Mouse (Mus musculus): ENCODE results near the gene Esyt1. TPM values are rescaled to one million over a fixed set of nuclear protein-coding genes. Genes with fewer than 3 reads are reported as not detected.
"Not testable (repeated sequence)": the region's sequence is repeated elsewhere in the genome, so short reads cannot be mapped to it uniquely, and the experiment has no call there.

Gene Esyt1
- 11.9 and 13.6 TPM in 2 replicates for polyA plus RNA-seq (2016; fragmentation: Nextera tagmentation; extraction: Ambion mirVana)

- 1% methylated on average over 37 of the region's 37 CpGs for whole genome bisulfite sequencing
- H3K4me3 ChIP-seq: peak within 1 kb of the TSS; percentile 88
- DNase-seq (ENCODE audit: low spot score): peak; percentile 94
- peak within 1 kb of the TSS; percentile 81 for H3K27ac ChIP-seq (replicated peaks)
- peaks cover 11% of the 10 kb centered on the region; the same call in 1 of the 2 replicates for H3K36me3 ChIP-seq (replicated peaks)
- H3K9me3 ChIP-seq: no peaks in the 10 kb centered on the region
- H3K4me1 ChIP-seq: peaks cover 29% of the 10 kb centered on the region
- H3K27me3 ChIP-seq (replicated peaks; ENCODE audit: low read depth, poor library complexity, severe bottlenecking): peaks cover 86% of the 10 kb centered on the region
Measured at GRCm38 (mm10) chr10:128525671-128526308, at the start of gene Esyt1. TSS of gene Esyt1 (minus strand) at chr10:128525871.

- Histone ChIP-seq H3K36me3 (replicated peaks) (peaks cover 53% of the 10 kb centered on the region), H3K27me3 (replicated peaks; ENCODE audit: low read depth, poor library complexity, severe bottlenecking) (no peaks in the 10 kb centered on the region), H3K27ac (replicated peaks) (no peak overlapping the region), H3K9me3 (no peaks in the 10 kb centered on the region), H3K4me1 (0 out of 2 replicates have a peak, but pooled peaks cover 6% of the 10 kb centered on the region), H3K4me3 (no peak overlapping the region)
- DNase-seq (ENCODE audit: low spot score): no peak
- 92% methylated on average over 2 of the region's 2 CpGs for WGBS
Measured at GRCm38 (mm10) chr10:128575063-128575462, 49.4 kb upstream of the Esyt1 start.

- no peaks in the 10 kb centered on the region for H3K9me3 ChIP-seq
- H3K4me1 ChIP-seq: peaks cover 28% of the 10 kb centered on the region
- H3K36me3 ChIP-seq (replicated peaks): peaks cover 44% of the 10 kb centered on the region
- 0% methylated on average over 58 of the region's 58 CpGs for WGBS
- H3K27ac ChIP-seq (replicated peaks): peak within 1 kb of the TSS; percentile 91
- H3K4me3 ChIP-seq: peak within 1 kb of the TSS; percentile 93
- DNase-seq (ENCODE audit: low spot score): peak; percentile 100
- H3K27me3 ChIP-seq (replicated peaks; ENCODE audit: low read depth, poor library complexity, severe bottlenecking): no peaks in the 10 kb centered on the region
Measured at GRCm38 (mm10) chr10:128565788-128566531, 40.3 kb upstream of the Esyt1 start, which contains the start of gene Pa2g4. TSS of gene Pa2g4 (minus strand) at chr10:128565987.

GRCm38 (mm10) chr10:128565206-128565787, 39.6 kb upstream of the Esyt1 start:
- DNase-seq (ENCODE audit: low spot score): no peak
- no peaks in the 10 kb centered on the region for H3K27me3 ChIP-seq (replicated peaks; ENCODE audit: low read depth, poor library complexity, severe bottlenecking)
- peaks cover 28% of the 10 kb centered on the region for H3K4me1 ChIP-seq
- peaks cover 49% of the 10 kb centered on the region for H3K36me3 ChIP-seq (replicated peaks)
- no peaks in the 10 kb centered on the region for H3K9me3 ChIP-seq
- H3K4me3 ChIP-seq: peak overlapping the region; percentile 93
- under 1% methylated on average over 46 of the region's 46 CpGs for WGBS
- peak overlapping the region; percentile 91 for H3K27ac ChIP-seq (replicated peaks)

GRCm38 (mm10) chr10:128563544-128563943, 37.9 kb upstream of the Esyt1 start:
- Histone ChIP-seq H3K36me3 (replicated peaks) (peaks cover 58% of the 10 kb centered on the region), H3K27me3 (replicated peaks; ENCODE audit: low read depth, poor library complexity, severe bottlenecking) (no peaks in the 10 kb centered on the region), H3K27ac (replicated peaks) (no peak overlapping the region), H3K9me3 (no peaks in the 10 kb centered on the region), H3K4me1 (peaks cover 28% of the 10 kb centered on the region), H3K4me3 (peak overlapping the region; percentile 93)
- WGBS: 93% methylated on average over 6 of the region's 6 CpGs
- DNase-seq (ENCODE audit: low spot score): no peak

GRCm38 (mm10) chr10:128556963-128557362, 31.3 kb upstream of the Esyt1 start:
- Histone ChIP-seq H3K9me3 (no peaks in the 10 kb centered on the region), H3K4me3 (no peak overlapping the region), H3K4me1 (no peaks in the 10 kb centered on the region), H3K36me3 (replicated peaks) (peaks cover 56% of the 10 kb centered on the region), H3K27me3 (replicated peaks; ENCODE audit: low read depth, poor library complexity, severe bottlenecking) (no peaks in the 10 kb centered on the region), H3K27ac (replicated peaks) (no peak overlapping the region)
- 80% methylated on average over 6 of the region's 6 CpGs for WGBS
- no peak for DNase-seq (ENCODE audit: low spot score)

GRCm38 (mm10) chr10:128556286-128556685, 30.6 kb upstream of the Esyt1 start:
- H3K27me3 ChIP-seq (replicated peaks; ENCODE audit: low read depth, poor library complexity, severe bottlenecking): no peaks in the 10 kb centered on the region
- H3K4me1 ChIP-seq: no peaks in the 10 kb centered on the region
- H3K4me3 ChIP-seq: no peak overlapping the region
- H3K9me3 ChIP-seq: no peaks in the 10 kb centered on the region
- no peak for DNase-seq (ENCODE audit: low spot score)
- H3K36me3 ChIP-seq (replicated peaks): peaks cover 49% of the 10 kb centered on the region
- no peak overlapping the region for H3K27ac ChIP-seq (replicated peaks)

- not testable (repeated sequence) for DNase-seq (ENCODE audit: low spot score); H3K27me3 ChIP-seq (replicated peaks; ENCODE audit: low read depth, poor library complexity, severe bottlenecking); H3K4me1 ChIP-seq; H3K27ac ChIP-seq (replicated peaks); H3K9me3 ChIP-seq; H3K4me3 ChIP-seq
- H3K36me3 ChIP-seq (replicated peaks): peaks cover 42% of the 10 kb centered on the region
- 89% methylated on average over 1 of the region's 1 CpGs for WGBS
Measured at GRCm38 (mm10) chr10:128555567-128555966, 29.9 kb upstream of the Esyt1 start.

GRCm38 (mm10) chr10:128550144-128550823, 24.6 kb upstream of the Esyt1 start:
- not testable (repeated sequence) for DNase-seq (ENCODE audit: low spot score); H3K4me3 ChIP-seq

GRCm38 (mm10) chr10:128549682-128550057, 24.0 kb upstream of the Esyt1 start:
- Histone ChIP-seq H3K4me3 (peak overlapping the region; percentile 88; the same call in 1 of the 2 replicates), H3K27ac (replicated peaks) (peak overlapping the region; percentile 54; the same call in 1 of the 2 replicates), H3K4me1 (peaks cover 22% of the 10 kb centered on the region), H3K36me3 (replicated peaks) (peaks cover 17% of the 10 kb centered on the region)
- H3K9me3 ChIP-seq; DNase-seq (ENCODE audit: low spot score); H3K27me3 ChIP-seq (replicated peaks; ENCODE audit: low read depth, poor library complexity, severe bottlenecking): not testable (repeated sequence)
- 64% methylated on average over 6 of the region's 6 CpGs for WGBS

More at GRCm38 (mm10) chr10:128550144-128550823, 24.6 kb upstream of the Esyt1 start:
- H3K4me1 ChIP-seq: peaks cover 22% of the 10 kb centered on the region
- H3K36me3 ChIP-seq (replicated peaks): peaks cover 11% of the 10 kb centered on the region
- WGBS: 91% methylated on average over 11 of the region's 11 CpGs
- not testable (repeated sequence) for H3K27me3 ChIP-seq (replicated peaks; ENCODE audit: low read depth, poor library complexity, severe bottlenecking); H3K9me3 ChIP-seq; H3K27ac ChIP-seq (replicated peaks)

- Histone ChIP-seq H3K27me3 (replicated peaks; ENCODE audit: low read depth, poor library complexity, severe bottlenecking) (no peaks in the 10 kb centered on the region), H3K4me1 (peaks cover 25% of the 10 kb centered on the region), H3K36me3 (replicated peaks) (peaks cover 23% of the 10 kb centered on the region), H3K27ac (replicated peaks) (peak within 1 kb of the TSS; percentile 97), H3K4me3 (peak within 1 kb of the TSS; percentile 88), H3K9me3 (no peaks in the 10 kb centered on the region)
- DNase-seq (ENCODE audit: low spot score): peak; percentile 95
- WGBS: under 1% methylated on average over 31 of the region's 31 CpGs
Measured at GRCm38 (mm10) chr10:128548947-128549681, 23.4 kb upstream of the Esyt1 start, which contains the start of gene Rpl41. TSS of gene Rpl41 (minus strand) at chr10:128549305.
